Mouse (Mus musculus) intestine, embryonic 14.5 days (tissue): ENCODE results near the gene Actr6. TPM values are rescaled to one million over a fixed set of nuclear protein-coding genes. Genes with fewer than 3 reads are reported as not detected.
A peak's percentile ranks its signal among the peaks of the same experiment; 100 is the strongest.

ENCODE experiments used
- ATAC-seq: fragments of 200-750 bp; cut with Nextera tagmentation; replicated peaks from 2 replicates; pipeline ENCODE4 v1.8.0; 2017; ENCODE audit warnings: low read depth, moderate number of reproducible peaks, moderate TSS enrichment, moderate library complexity; ENCODE audit not compliant: low FRiP score, low TSS enrichment
- DNase-seq: peaks from one replicate; pipeline ENCODE4 v3.0.0-alpha.2; 2018; ENCODE audit warnings: low spot score
- H3K27ac ChIP-seq: fragments of 300-500 bp; sonication (generic); 2 replicates; pipeline ENCODE4 v1.5.1; 2014; ENCODE audit warnings: low read depth, mild to moderate bottlenecking, control low read depth
- H3K27me3 ChIP-seq: fragments of 300-500 bp; sonication (generic); replicated peaks from 2 replicates; pipeline ENCODE4 v1.6.1; 2014; ENCODE audit warnings: low read length, control low read depth; ENCODE audit not compliant: control insufficient read depth, insufficient read depth
- H3K36me3 ChIP-seq: fragments of 300-500 bp; sonication (generic); 2 replicates; pipeline ENCODE4 v1.6.1; 2014; ENCODE audit warnings: low read length, control low read depth; ENCODE audit not compliant: control insufficient read depth, insufficient read depth
- H3K4me1 ChIP-seq: fragments of 300-500 bp; sonication (generic); replicated peaks from 2 replicates; pipeline ENCODE4 v1.6.1; 2014; ENCODE audit warnings: low read length, control low read depth, mixed read lengths; ENCODE audit not compliant: control insufficient read depth, insufficient read depth
- H3K4me2 ChIP-seq: fragments of 300-500 bp; sonication (generic); 2 replicates; pipeline ENCODE4 v1.6.1; 2014; ENCODE audit warnings: low read length
- H3K4me3 ChIP-seq: fragments of 300-500 bp; sonication (generic); 2 replicates; pipeline ENCODE4 v1.5.1; 2014; ENCODE audit warnings: low read depth, low read length, control low read depth, mixed read lengths
- H3K9ac ChIP-seq: fragments of 300-500 bp; sonication (generic); 2 replicates; pipeline ENCODE4 v1.6.1; 2014; ENCODE audit warnings: mild to moderate bottlenecking, low read length
- H3K9me3 ChIP-seq: fragments of 300-500 bp; sonication (generic); 2 replicates; pipeline ENCODE4 v1.6.1; 2016; ENCODE audit warnings: low read length, control low read depth; ENCODE audit not compliant: control insufficient read depth
- WGBS: fragments of 180-500 bp; shearing (Covaris S2); extraction: QIAGEN DNeasy Blood & Tissue Kit; methylation state at CpG from one replicate; pipeline ENCODE4 v1.1.7; 2014; 5-methylcytosine and 5-hydroxymethylcytosine counted together
- polyA plus RNA-seq: library from polyadenylated mRNA; unstranded; fragments of >200 nt; fragmentation: Nextera tagmentation; extraction: Ambion mirVana; gene quantifications from 2 replicates; pipeline ENCODE4 v1.2.1, GENCODE M21; 2014

Actr6 gene
- polyA plus RNA-seq, 1 experiment from 2014 or later: 26.0 TPM

- Histone ChIP-seq H3K4me3 (no peak overlapping the region), H3K4me2 (no peak overlapping the region), H3K9me3 (no peaks in the 10 kb centered on the region), H3K36me3 (no peaks in the 10 kb centered on the region), H3K4me1 (no peaks in the 10 kb centered on the region; the same call in 1 of the 2 replicates), H3K27ac (no peak overlapping the region), H3K9ac (no peak overlapping the region), H3K27me3 (no peaks in the 10 kb centered on the region)
- DNase-seq (no peak), ATAC-seq (no peak)
- 89% methylated on average over 5 of the region's 5 CpGs for WGBS
Observed at GRCm38 (mm10) chr10:89760772-89761171, 28.7 kb upstream of the Actr6 start.

- Histone ChIP-seq H3K27ac (no peak overlapping the region), H3K27me3 (no peaks in the 10 kb centered on the region), H3K4me2 (no peak overlapping the region), H3K4me3 (no peak overlapping the region), H3K36me3 (no peaks in the 10 kb centered on the region), H3K9ac (no peak overlapping the region), H3K9me3 (no peaks in the 10 kb centered on the region), H3K4me1 (no peaks in the 10 kb centered on the region)
- ATAC-seq (no peak), DNase-seq (no peak)
- 84% methylated on average over 4 of the region's 4 CpGs for WGBS
Observed at GRCm38 (mm10) chr10:89755231-89755630, 23.1 kb upstream of the Actr6 start.

GRCm38 (mm10) chr10:89751069-89751468, 19.0 kb upstream of the Actr6 start:
- no peak overlapping the region for H3K4me3 ChIP-seq
- H3K4me1 ChIP-seq: peaks cover 5% of the 10 kb centered on the region; the same call in 1 of the 2 replicates
- no peak overlapping the region for H3K4me2 ChIP-seq
- H3K27me3 ChIP-seq: no peaks in the 10 kb centered on the region
- 81% methylated on average over 5 of the region's 5 CpGs for WGBS
- DNase-seq (no peak), ATAC-seq (no peak)
- H3K36me3 ChIP-seq: no peaks in the 10 kb centered on the region
- H3K9me3 ChIP-seq: 0 out of 2 replicates have a peak, but pooled peaks cover 2% of the 10 kb centered on the region
- H3K27ac ChIP-seq: no peak overlapping the region
- no peak overlapping the region for H3K9ac ChIP-seq

GRCm38 (mm10) chr10:89748619-89749018, 16.5 kb upstream of the Actr6 start:
- H3K27ac ChIP-seq: no peak overlapping the region
- H3K4me2 ChIP-seq: no peak overlapping the region
- H3K4me1 ChIP-seq: peaks cover 5% of the 10 kb centered on the region; the same call in 1 of the 2 replicates
- ATAC-seq (no peak), DNase-seq (no peak)
- H3K9me3 ChIP-seq: 0 out of 2 replicates have a peak, but pooled peaks cover 2% of the 10 kb centered on the region
- no peak overlapping the region for H3K4me3 ChIP-seq
- 88% methylated on average over 2 of the region's 2 CpGs for WGBS
- no peaks in the 10 kb centered on the region for H3K27me3 ChIP-seq
- no peaks in the 10 kb centered on the region for H3K36me3 ChIP-seq
- no peak overlapping the region for H3K9ac ChIP-seq

GRCm38 (mm10) chr10:89747911-89748310, 15.8 kb upstream of the Actr6 start:
- no peak overlapping the region for H3K4me2 ChIP-seq
- 0 out of 2 replicates have a peak, but pooled peaks cover 2% of the 10 kb centered on the region for H3K9me3 ChIP-seq
- H3K4me1 ChIP-seq: peaks cover 5% of the 10 kb centered on the region; the same call in 1 of the 2 replicates
- H3K27me3 ChIP-seq: no peaks in the 10 kb centered on the region
- H3K4me3 ChIP-seq: no peak overlapping the region
- DNase-seq: no peak
- H3K9ac ChIP-seq: no peak overlapping the region
- H3K27ac ChIP-seq: no peak overlapping the region
- no peak for ATAC-seq
- no peaks in the 10 kb centered on the region for H3K36me3 ChIP-seq
- WGBS: 94% methylated on average over 1 of the region's 1 CpGs

- Histone ChIP-seq H3K27me3 (no peaks in the 10 kb centered on the region), H3K27ac (no peak overlapping the region), H3K9me3 (0 out of 2 replicates have a peak, but pooled peaks cover 2% of the 10 kb centered on the region), H3K4me1 (peaks cover 5% of the 10 kb centered on the region; the same call in 1 of the 2 replicates), H3K4me2 (no peak overlapping the region), H3K9ac (no peak overlapping the region), H3K4me3 (no peak overlapping the region), H3K36me3 (no peaks in the 10 kb centered on the region)
- ATAC-seq: no peak
- whole genome bisulfite sequencing: 85% methylated on average over 8 of the region's 8 CpGs
- no peak for DNase-seq
Observed at GRCm38 (mm10) chr10:89747221-89747905, 15.3 kb upstream of the Actr6 start.

- 82% methylated on average over 3 of the region's 3 CpGs for WGBS
- Histone ChIP-seq H3K9me3 (0 out of 2 replicates have a peak, but pooled peaks cover 2% of the 10 kb centered on the region), H3K4me3 (no peak overlapping the region), H3K27ac (no peak overlapping the region), H3K27me3 (no peaks in the 10 kb centered on the region), H3K36me3 (no peaks in the 10 kb centered on the region), H3K4me1 (peaks cover 5% of the 10 kb centered on the region; the same call in 1 of the 2 replicates), H3K9ac (no peak overlapping the region), H3K4me2 (no peak overlapping the region)
- DNase-seq (no peak), ATAC-seq (no peak)
Observed at GRCm38 (mm10) chr10:89746581-89746980, 14.5 kb upstream of the Actr6 start.

GRCm38 (mm10) chr10:89745666-89746020, 13.5 kb upstream of the Actr6 start:
- H3K4me2 ChIP-seq: peak overlapping the region; percentile 72
- no peaks in the 10 kb centered on the region for H3K36me3 ChIP-seq
- peak overlapping the region; percentile 79 for H3K4me3 ChIP-seq
- WGBS: 0% methylated on average over 14 of the region's 14 CpGs
- DNase-seq: no peak
- ATAC-seq: no peak
- peak overlapping the region; percentile 87 for H3K9ac ChIP-seq
- H3K27ac ChIP-seq: peak overlapping the region; percentile 88; the same call in 1 of the 2 replicates
- H3K27me3 ChIP-seq: no peaks in the 10 kb centered on the region
- 0 out of 2 replicates have a peak, but pooled peaks cover 2% of the 10 kb centered on the region for H3K9me3 ChIP-seq
- peaks cover 5% of the 10 kb centered on the region; the same call in 1 of the 2 replicates for H3K4me1 ChIP-seq
